Mouse (Mus musculus): ENCODE measurements around the gene Pex5. TPM values are rescaled to one million over a fixed set of nuclear protein-coding genes. Genes with fewer than 3 reads are reported as not detected.
"Not testable (repeated sequence)": the region's sequence is repeated elsewhere in the genome, so short reads cannot be mapped to it uniquely, and the experiment has no call there.

Gene Pex5
- polyA plus RNA-seq, 1 experiment from 2014 or later, result 51.7 TPM

DNA sequence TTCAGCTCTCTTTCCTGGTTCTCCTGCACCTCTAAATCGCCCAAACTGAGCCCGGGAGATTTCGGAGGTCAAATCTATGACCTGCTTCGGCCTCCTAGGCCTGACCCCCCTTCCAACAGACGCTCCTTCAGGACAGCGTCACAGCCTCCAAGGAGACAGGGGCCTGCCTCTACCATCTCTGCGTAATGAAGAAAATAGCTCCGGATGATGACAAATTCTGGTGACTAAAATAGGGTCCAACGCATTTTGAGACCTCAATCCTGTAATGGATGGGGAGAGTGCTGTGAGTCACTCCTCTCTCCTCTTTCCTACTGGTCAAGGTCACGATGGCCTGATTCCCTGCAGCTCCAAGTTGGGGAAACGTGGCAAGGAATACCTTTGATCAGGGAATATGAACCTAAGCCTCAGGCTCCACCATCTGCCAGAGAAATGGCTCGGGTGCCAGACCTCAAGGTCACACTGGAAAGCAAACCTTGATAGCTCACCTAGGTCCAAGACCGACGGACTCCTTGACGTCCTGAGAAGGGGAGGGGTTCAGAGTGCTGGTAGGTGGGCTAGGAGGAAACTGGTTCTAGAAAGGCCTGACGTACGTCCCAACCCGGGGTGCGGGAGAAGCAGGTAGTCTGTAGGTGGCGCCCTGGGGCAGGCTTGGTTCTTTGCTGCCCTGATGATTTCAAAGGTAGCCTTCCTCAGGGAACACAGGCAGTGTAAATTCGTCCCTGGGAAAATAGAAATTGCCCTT lies 651 bp upstream of the Pex5 start:
- DNase-seq (ENCODE audit: low spot score) (peak; percentile 65), ATAC-seq (ENCODE audit: low FRiP score) (peak; percentile 54)
- Histone ChIP-seq H3K4me3 (replicated peaks; ENCODE audit: low read length) (peak overlapping the region; percentile 66), H3K4me1 (replicated peaks; ENCODE audit: control insufficient read depth, insufficient read depth, low read length) (peaks cover 13% of the 10 kb centered on the region), H3K36me3 (replicated peaks; ENCODE audit: control insufficient read depth, insufficient read depth) (peaks cover 19% of the 10 kb centered on the region), H3K4me2 (replicated peaks) (peak overlapping the region; percentile 73), H3K27ac (peak overlapping the region; percentile 74), H3K9ac (peak overlapping the region; percentile 79), H3K9me3 (ENCODE audit: control insufficient read depth, low read length) (no peaks in the 10 kb centered on the region), H3K27me3 (ENCODE audit: control insufficient read depth, insufficient read depth, low read length) (no peaks in the 10 kb centered on the region)
- WGBS, result 5% methylated on average over 21 of the region's 21 CpGs

- WGBS, result 1% methylated on average over 35 of the region's 45 CpGs
- Histone ChIP-seq H3K27me3 (ENCODE audit: control insufficient read depth, insufficient read depth, low read length) (no peaks in the 10 kb centered on the region), H3K4me2 (replicated peaks) (peak overlapping the region; percentile 73), H3K9me3 (ENCODE audit: control insufficient read depth, low read length) (no peaks in the 10 kb centered on the region), H3K4me1 (replicated peaks; ENCODE audit: control insufficient read depth, insufficient read depth, low read length) (peaks cover 13% of the 10 kb centered on the region), H3K27ac (peak overlapping the region; percentile 67), H3K9ac (peak overlapping the region; percentile 79), H3K36me3 (replicated peaks; ENCODE audit: control insufficient read depth, insufficient read depth) (peaks cover 25% of the 10 kb centered on the region), H3K4me3 (replicated peaks; ENCODE audit: low read length) (peak overlapping the region; percentile 66)
- DNase-seq (ENCODE audit: low spot score) (peak; percentile 46), ATAC-seq (ENCODE audit: low FRiP score) (peak; percentile 43)
These were observed 529 bp downstream of the Pex5 start for GRCm38 (mm10) chr6:124414150-124414926.

- H3K9me3 ChIP-seq (ENCODE audit: control insufficient read depth, low read length), result no peaks in the 10 kb centered on the region
- H3K27me3 ChIP-seq (ENCODE audit: control insufficient read depth, insufficient read depth, low read length), result no peaks in the 10 kb centered on the region
- peaks cover 31% of the 10 kb centered on the region for H3K36me3 ChIP-seq (replicated peaks; ENCODE audit: control insufficient read depth, insufficient read depth)
- DNase-seq (ENCODE audit: low spot score), result no peak
- no peak for ATAC-seq (ENCODE audit: low FRiP score)
- H3K9ac ChIP-seq, result peak overlapping the region; percentile 79
- H3K4me1 ChIP-seq (replicated peaks; ENCODE audit: control insufficient read depth, insufficient read depth, low read length), result peaks cover 13% of the 10 kb centered on the region
- peak overlapping the region; percentile 66 for H3K4me3 ChIP-seq (replicated peaks; ENCODE audit: low read length)
- WGBS, result 67% methylated on average over 3 of the region's 3 CpGs
- peak overlapping the region; percentile 73 for H3K4me2 ChIP-seq (replicated peaks)
- peak overlapping the region; percentile 67; the same call in 1 of the 2 replicates for H3K27ac ChIP-seq
These were observed 1.1 kb downstream of the Pex5 start for GRCm38 (mm10) chr6:124413770-124414149.

- no peak for ATAC-seq (ENCODE audit: low FRiP score)
- Histone ChIP-seq H3K27me3 (ENCODE audit: control insufficient read depth, insufficient read depth, low read length) (no peaks in the 10 kb centered on the region), H3K4me1 (replicated peaks; ENCODE audit: control insufficient read depth, insufficient read depth, low read length) (peaks cover 6% of the 10 kb centered on the region), H3K27ac (no peak overlapping the region), H3K36me3 (replicated peaks; ENCODE audit: control insufficient read depth, insufficient read depth) (peaks cover 83% of the 10 kb centered on the region), H3K4me2 (replicated peaks) (no peak overlapping the region), H3K4me3 (replicated peaks; ENCODE audit: low read length) (no peak overlapping the region), H3K9me3 (ENCODE audit: control insufficient read depth, low read length) (no peaks in the 10 kb centered on the region), H3K9ac (no peak overlapping the region)
- DNase-seq (ENCODE audit: low spot score), result no peak
- 96% methylated on average over 5 of the region's 5 CpGs for WGBS
These were observed 6.5 kb downstream of the Pex5 start for GRCm38 (mm10) chr6:124408355-124408754.

DNA sequence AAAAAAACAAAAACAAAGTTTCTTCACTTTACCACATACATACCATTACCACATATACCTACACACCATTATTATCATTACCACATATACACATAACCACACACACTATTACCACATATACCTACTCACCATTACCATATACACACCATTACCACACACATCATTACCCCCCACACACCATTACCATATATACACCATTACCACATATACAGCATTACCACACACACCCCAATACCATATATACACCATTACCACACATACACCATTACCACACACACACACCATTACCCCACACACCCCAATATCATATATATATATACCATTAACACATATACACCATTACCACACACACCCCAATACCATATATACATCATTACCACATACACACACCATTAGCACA lies 7.7 kb downstream of the Pex5 start:
- H3K27me3 ChIP-seq (ENCODE audit: control insufficient read depth, insufficient read depth, low read length), result no peaks in the 10 kb centered on the region
- no peak for ATAC-seq (ENCODE audit: low FRiP score)
- H3K4me3 ChIP-seq (replicated peaks; ENCODE audit: low read length), result no peak overlapping the region
- no peak for DNase-seq (ENCODE audit: low spot score)
- H3K4me2 ChIP-seq (replicated peaks), result no peak overlapping the region
- H3K27ac ChIP-seq, result no peak overlapping the region
- H3K9ac ChIP-seq, result no peak overlapping the region
- H3K36me3 ChIP-seq (replicated peaks; ENCODE audit: control insufficient read depth, insufficient read depth), result peaks cover 84% of the 10 kb centered on the region
- H3K4me1 ChIP-seq (replicated peaks; ENCODE audit: control insufficient read depth, insufficient read depth, low read length), result no peaks in the 10 kb centered on the region
- no peaks in the 10 kb centered on the region for H3K9me3 ChIP-seq (ENCODE audit: control insufficient read depth, low read length)

- H3K27me3 ChIP-seq (ENCODE audit: control insufficient read depth, insufficient read depth, low read length), result no peaks in the 10 kb centered on the region
- H3K4me1 ChIP-seq (replicated peaks; ENCODE audit: control insufficient read depth, insufficient read depth, low read length), result no peaks in the 10 kb centered on the region
- H3K4me3 ChIP-seq (replicated peaks; ENCODE audit: low read length), result no peak overlapping the region
- H3K9ac ChIP-seq, result no peak overlapping the region
- no peaks in the 10 kb centered on the region for H3K9me3 ChIP-seq (ENCODE audit: control insufficient read depth, low read length)
- DNase-seq (ENCODE audit: low spot score), result no peak
- ATAC-seq (ENCODE audit: low FRiP score), result no peak
- peaks cover 83% of the 10 kb centered on the region for H3K36me3 ChIP-seq (replicated peaks; ENCODE audit: control insufficient read depth, insufficient read depth)
- no peak overlapping the region for H3K27ac ChIP-seq
- 95% methylated on average over 10 of the region's 10 CpGs for whole genome bisulfite sequencing
- no peak overlapping the region for H3K4me2 ChIP-seq (replicated peaks)
These were observed 8.5 kb downstream of the Pex5 start for GRCm38 (mm10) chr6:124406326-124406725.

DNA sequence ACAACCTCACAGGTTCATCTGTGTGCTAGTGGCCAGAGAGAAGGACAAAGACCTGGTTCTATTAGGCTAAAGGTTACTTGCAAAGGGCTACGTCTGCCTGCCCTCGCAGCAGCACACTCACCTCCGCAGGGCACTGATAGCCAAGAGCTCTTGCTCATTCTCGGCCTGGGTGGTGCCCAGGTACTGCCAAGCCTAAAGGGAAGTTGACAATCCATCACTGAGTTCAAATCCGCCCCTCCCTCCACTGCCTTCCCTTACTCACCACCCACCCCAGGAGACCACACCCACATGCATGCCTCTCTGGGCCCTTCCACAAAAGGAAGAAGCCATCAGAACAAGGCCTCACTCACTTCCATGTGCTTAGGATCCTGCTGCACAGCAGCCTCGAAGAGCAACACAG lies 15.1 kb downstream of the Pex5 start:
- H3K9ac ChIP-seq, result no peak overlapping the region
- no peak overlapping the region for H3K4me2 ChIP-seq (replicated peaks)
- WGBS, result 95% methylated on average over 6 of the region's 6 CpGs
- DNase-seq (ENCODE audit: low spot score) (no peak), ATAC-seq (ENCODE audit: low FRiP score) (no peak)
- H3K27me3 ChIP-seq (ENCODE audit: control insufficient read depth, insufficient read depth, low read length), result no peaks in the 10 kb centered on the region
- H3K9me3 ChIP-seq (ENCODE audit: control insufficient read depth, low read length), result no peaks in the 10 kb centered on the region
- no peaks in the 10 kb centered on the region for H3K4me1 ChIP-seq (replicated peaks; ENCODE audit: control insufficient read depth, insufficient read depth, low read length)
- H3K4me3 ChIP-seq (replicated peaks; ENCODE audit: low read length), result no peak overlapping the region
- H3K27ac ChIP-seq, result no peak overlapping the region
- peaks cover 87% of the 10 kb centered on the region for H3K36me3 ChIP-seq (replicated peaks; ENCODE audit: control insufficient read depth, insufficient read depth)

- WGBS, result 96% methylated on average over 3 of the region's 3 CpGs
- DNase-seq (ENCODE audit: low spot score); H3K27ac ChIP-seq; H3K9me3 ChIP-seq (ENCODE audit: control insufficient read depth, low read length); H3K4me2 ChIP-seq (replicated peaks); H3K4me1 ChIP-seq (replicated peaks; ENCODE audit: control insufficient read depth, insufficient read depth, low read length); H3K27me3 ChIP-seq (ENCODE audit: control insufficient read depth, insufficient read depth, low read length); H3K4me3 ChIP-seq (replicated peaks; ENCODE audit: low read length); ATAC-seq (ENCODE audit: low FRiP score); H3K9ac ChIP-seq: not testable (repeated sequence)
- H3K36me3 ChIP-seq (replicated peaks; ENCODE audit: control insufficient read depth, insufficient read depth), result peaks cover 42% of the 10 kb centered on the region
These were observed 19.9 kb downstream of the Pex5 start for GRCm38 (mm10) chr6:124394991-124395390.

DNA sequence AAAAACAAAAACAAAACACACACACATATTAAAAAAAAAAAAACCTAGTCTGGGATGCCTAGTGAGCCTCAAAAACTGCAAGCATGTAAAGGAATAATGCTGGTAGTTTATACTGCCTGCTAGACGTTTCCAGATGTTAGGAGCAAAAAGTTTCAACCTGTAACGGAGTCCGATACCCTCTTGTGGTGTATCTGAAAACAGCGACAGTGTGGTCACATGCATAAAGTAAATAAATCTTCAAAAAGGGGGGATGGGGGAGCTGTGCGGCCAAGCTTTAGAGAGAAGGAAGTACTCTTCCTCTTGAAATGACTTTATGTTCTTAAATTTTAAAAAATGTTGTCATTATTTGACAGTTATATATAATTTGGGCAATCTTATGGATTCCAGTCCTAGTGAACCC lies 34.7 kb downstream of the Pex5 start:
- DNase-seq (ENCODE audit: low spot score) (no peak), ATAC-seq (ENCODE audit: low FRiP score) (no peak)
- WGBS, result 60% methylated on average over 5 of the region's 5 CpGs
- no peak overlapping the region for H3K27ac ChIP-seq
- H3K9me3 ChIP-seq (ENCODE audit: control insufficient read depth, low read length), result no peaks in the 10 kb centered on the region
- no peak overlapping the region for H3K9ac ChIP-seq
- no peak overlapping the region for H3K4me3 ChIP-seq (replicated peaks; ENCODE audit: low read length)
- no peaks in the 10 kb centered on the region for H3K27me3 ChIP-seq (ENCODE audit: control insufficient read depth, insufficient read depth, low read length)
- H3K36me3 ChIP-seq (replicated peaks; ENCODE audit: control insufficient read depth, insufficient read depth), result no peaks in the 10 kb centered on the region
- H3K4me1 ChIP-seq (replicated peaks; ENCODE audit: control insufficient read depth, insufficient read depth, low read length), result no peaks in the 10 kb centered on the region
- H3K4me2 ChIP-seq (replicated peaks), result no peak overlapping the region

Data from hindbrain, embryonic 14.5 days (tissue).